Mouse (Mus musculus): ENCODE measurements around the gene Stx8.

DNA sequence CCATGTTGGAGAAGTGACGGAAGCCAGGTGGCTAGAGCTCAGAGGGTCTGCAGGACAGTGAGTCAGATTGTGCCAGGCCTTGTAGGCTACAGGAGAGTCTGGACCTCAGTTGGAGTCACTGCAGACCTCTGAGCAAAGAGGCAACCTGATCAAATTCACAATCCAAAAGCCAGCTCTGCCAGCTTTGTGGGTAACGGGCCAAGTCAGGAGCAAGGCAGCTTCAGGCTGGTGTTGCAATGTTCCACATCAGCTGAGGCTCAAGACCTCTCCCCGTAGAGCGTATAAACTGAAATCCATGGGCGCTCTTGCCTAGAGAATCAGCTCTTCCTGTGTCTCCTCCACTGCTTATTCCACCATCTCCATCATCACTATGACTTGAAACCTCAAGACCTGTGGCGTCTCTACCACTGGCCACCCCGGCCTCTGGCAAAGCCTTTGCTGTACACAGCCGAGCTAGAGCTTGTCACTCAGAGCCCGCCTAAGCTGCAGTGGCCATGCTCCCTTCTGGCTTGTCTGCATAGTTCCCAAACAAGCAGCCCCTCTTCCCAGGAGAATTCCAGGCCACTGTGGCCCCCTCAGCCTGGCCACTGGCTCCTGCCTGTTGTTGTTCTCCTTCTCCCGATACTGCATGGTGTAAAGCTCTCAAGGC, 235.9 kb downstream of the Stx8 start:
- TF ChIP-seq MAX (IDR thresholded peaks at IDR 0.05; ENCODE audit: low read depth) (no peak), POLR2A (IDR thresholded peaks at IDR 0.05; ENCODE audit: insufficient read length, low read depth) (no peak), E2F4 (IDR thresholded peaks at IDR 0.05; ENCODE audit: insufficient read depth) (no peak), MYOG (IDR thresholded peaks at IDR 0.05; ENCODE audit: control insufficient read depth in 1 of 3, insufficient read depth in 1 of 3, insufficient read length in 2 of 3, low read depth in 2 of 3) (no peak)

Data from myocyte (in vitro differentiated cells).